Mouse (Mus musculus) stomach, postnatal 0 days (tissue): ENCODE measurements around the gene Tapt1. TPM values are rescaled to one million over a fixed set of nuclear protein-coding genes. Genes with fewer than 3 reads are reported as not detected.

Experiments used
- ATAC-seq: fragments of 200-750 bp; cut with Nextera tagmentation; 2 replicates; pipeline ENCODE4 v1.8.0; 2017; ENCODE audit not compliant: low FRiP score, low TSS enrichment
- DNase-seq: peaks from one replicate; pipeline ENCODE4 v3.0.0-alpha.2; 2016; ENCODE audit warnings: low spot score
- H3K27ac ChIP-seq: fragments of 300-500 bp; sonication (generic); replicated peaks from 2 replicates; pipeline ENCODE4 v1.5.1; 2014; ENCODE audit warnings: mild to moderate bottlenecking, control low read depth
- H3K27me3 ChIP-seq: fragments of 300-500 bp; sonication (generic); 2 replicates; pipeline ENCODE4 v1.6.1; 2014; ENCODE audit warnings: low read length; ENCODE audit not compliant: control insufficient read depth, insufficient read depth
- H3K36me3 ChIP-seq: fragments of 300-500 bp; sonication (generic); 2 replicates; pipeline ENCODE4 v1.6.1; 2014; ENCODE audit warnings: low read length, mixed read lengths; ENCODE audit not compliant: control insufficient read depth, insufficient read depth
- H3K4me1 ChIP-seq: fragments of 300-500 bp; sonication (generic); replicated peaks from 2 replicates; pipeline ENCODE4 v1.6.1; 2014; ENCODE audit warnings: antibody characterized with exemption; ENCODE audit not compliant: control insufficient read depth, insufficient read depth
- H3K4me2 ChIP-seq: fragments of 300-500 bp; sonication (generic); replicated peaks from 2 replicates; pipeline ENCODE4 v1.6.1; 2014; ENCODE audit warnings: low read depth, mild to moderate bottlenecking, control low read depth, moderate library complexity
- H3K4me3 ChIP-seq: fragments of 300-500 bp; sonication (generic); 2 replicates; pipeline ENCODE4 v1.5.1; 2014; ENCODE audit warnings: low read depth, low read length, control low read depth
- H3K9ac ChIP-seq: fragments of 300-500 bp; sonication (generic); 2 replicates; pipeline ENCODE4 v1.6.1; 2014; ENCODE audit warnings: mild to moderate bottlenecking, low read length, control low read depth, mixed read lengths
- H3K9me3 ChIP-seq: fragments of 300-500 bp; sonication (generic); 2 replicates; pipeline ENCODE4 v1.6.1; 2016; ENCODE audit warnings: low read length; ENCODE audit not compliant: control insufficient read depth
- CTCF ChIP-seq: IDR thresholded peaks from 2 replicates; pipeline ENCODE4 v1.5.1; 2016; ENCODE audit warnings: antibody characterized with exemption, low read depth, mild to moderate bottlenecking, moderate library complexity
- EP300 ChIP-seq: optimal IDR thresholded peaks from 2 replicates; pipeline ENCODE3; 2016; ENCODE audit warnings: antibody characterized with exemption
- WGBS: fragments of 180-500 bp; shearing (Covaris S2); extraction: QIAGEN DNeasy Blood & Tissue Kit; methylation state at CpG from one replicate; pipeline ENCODE4 v1.1.7; 2014; 5-methylcytosine and 5-hydroxymethylcytosine counted together
- polyA plus RNA-seq: library from polyadenylated mRNA; unstranded; fragments of >200 nt; fragmentation: Nextera tagmentation; extraction: Ambion mirVana; gene quantifications from 2 replicates; pipeline ENCODE4 v1.2.1, GENCODE M21; 2015

Gene Tapt1
- polyA plus RNA-seq, 1 experiment from 2014 or later: 17.2 TPM

- ATAC-seq (no peak), DNase-seq (no peak)
- Histone ChIP-seq H3K4me2 (no peak overlapping the region), H3K36me3 (no peaks in the 10 kb centered on the region), H3K27ac (no peak overlapping the region), H3K4me1 (no peaks in the 10 kb centered on the region), H3K27me3 (no peaks in the 10 kb centered on the region), H3K4me3 (no peak overlapping the region), H3K9me3 (no peaks in the 10 kb centered on the region), H3K9ac (no peak overlapping the region)
- 89% methylated on average over 7 of the region's 7 CpGs for WGBS
- TF ChIP-seq CTCF (no peak), EP300 (no peak)
Observed at GRCm38 (mm10) chr5:44162786-44163185, 63.6 kb downstream of the Tapt1 start.

GRCm38 (mm10) chr5:44159679-44160438 is 66.6 kb downstream of the Tapt1 start:
- Histone ChIP-seq H3K9me3 (no peaks in the 10 kb centered on the region), H3K27me3 (no peaks in the 10 kb centered on the region), H3K9ac (no peak overlapping the region), H3K4me2 (no peak overlapping the region), H3K27ac (no peak overlapping the region), H3K36me3 (no peaks in the 10 kb centered on the region), H3K4me1 (no peaks in the 10 kb centered on the region), H3K4me3 (no peak overlapping the region)
- no peak for TF ChIP-seq CTCF
- TF ChIP-seq EP300: no peak
- WGBS: 52% methylated on average over 4 of the region's 4 CpGs
- DNase-seq (no peak), ATAC-seq (peak; percentile 84)

- no peak overlapping the region for H3K27ac ChIP-seq
- TF ChIP-seq EP300 (no peak), CTCF (no peak)
- no peak overlapping the region for H3K4me3 ChIP-seq
- no peak overlapping the region for H3K4me2 ChIP-seq
- no peaks in the 10 kb centered on the region for H3K27me3 ChIP-seq
- no peaks in the 10 kb centered on the region for H3K36me3 ChIP-seq
- no peak overlapping the region for H3K9ac ChIP-seq
- H3K9me3 ChIP-seq: no peaks in the 10 kb centered on the region
- H3K4me1 ChIP-seq: no peaks in the 10 kb centered on the region
- 73% methylated on average over 2 of the region's 2 CpGs for WGBS
- no peak for DNase-seq
- ATAC-seq: no peak; the same call in 1 of the 2 replicates
Observed at GRCm38 (mm10) chr5:44159231-44159630, 67.2 kb downstream of the Tapt1 start.

- Histone ChIP-seq H3K27me3 (no peaks in the 10 kb centered on the region), H3K4me3 (no peak overlapping the region), H3K9ac (no peak overlapping the region), H3K9me3 (no peaks in the 10 kb centered on the region), H3K4me2 (no peak overlapping the region), H3K36me3 (no peaks in the 10 kb centered on the region), H3K4me1 (no peaks in the 10 kb centered on the region), H3K27ac (no peak overlapping the region)
- no peak for TF ChIP-seq EP300
- 90% methylated on average over 3 of the region's 3 CpGs for whole genome bisulfite sequencing
- ATAC-seq: no peak
- DNase-seq: no peak
Observed at GRCm38 (mm10) chr5:44158458-44158857, 68.0 kb downstream of the Tapt1 start.

- TF ChIP-seq EP300 (no peak), CTCF (no peak)
- no peak overlapping the region for H3K4me2 ChIP-seq
- no peak for DNase-seq
- no peaks in the 10 kb centered on the region for H3K4me1 ChIP-seq
- no peak overlapping the region for H3K9ac ChIP-seq
- no peaks in the 10 kb centered on the region for H3K27me3 ChIP-seq
- H3K27ac ChIP-seq: no peak overlapping the region
- H3K36me3 ChIP-seq: no peaks in the 10 kb centered on the region
- ATAC-seq: no peak
- no peaks in the 10 kb centered on the region for H3K9me3 ChIP-seq
- H3K4me3 ChIP-seq: no peak overlapping the region
- 71% methylated on average over 6 of the region's 6 CpGs for WGBS
Observed at GRCm38 (mm10) chr5:44157760-44158159, 68.7 kb downstream of the Tapt1 start.

GRCm38 (mm10) chr5:44153050-44153449 is 73.4 kb downstream of the Tapt1 start:
- TF ChIP-seq EP300 (no peak), CTCF (no peak)
- DNase-seq (no peak), ATAC-seq (no peak)
- Histone ChIP-seq H3K4me3 (no peak overlapping the region), H3K36me3 (no peaks in the 10 kb centered on the region), H3K4me2 (no peak overlapping the region), H3K4me1 (no peaks in the 10 kb centered on the region; the same call in 1 of the 2 replicates), H3K9me3 (no peaks in the 10 kb centered on the region), H3K9ac (no peak overlapping the region), H3K27ac (no peak overlapping the region), H3K27me3 (no peaks in the 10 kb centered on the region)
- 63% methylated on average over 1 of the region's 1 CpGs for WGBS
